Mouse (Mus musculus) skeletal muscle tissue, adult 2 months (tissue): ENCODE measurements around the gene Map10.

Experiments used
- DNase-seq: peaks from one replicate; pipeline ENCODE4 v3.0.0-alpha.2; 2012; ENCODE audit warnings: low read depth, low spot score

Map10 gene

DNA sequence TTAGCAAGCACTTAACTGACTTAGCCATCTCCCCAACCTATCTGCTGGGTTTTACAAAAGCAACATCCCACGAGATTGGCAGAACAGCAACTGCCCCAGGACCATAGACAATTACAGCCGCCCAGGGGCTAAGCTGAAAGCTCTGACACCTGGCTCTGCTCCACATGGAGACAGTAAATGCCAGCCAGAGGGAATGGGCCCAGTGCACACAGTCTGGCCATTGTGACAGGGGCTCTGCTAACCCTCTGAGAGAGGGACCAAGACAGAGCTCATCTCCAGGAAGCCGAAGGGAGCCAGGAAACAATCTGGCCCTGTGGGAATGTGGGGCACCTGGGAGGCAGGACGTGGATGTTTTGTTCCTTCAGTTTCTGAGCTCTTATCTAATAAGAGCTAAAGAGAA is 46.6 kb downstream of the Map10 start:
- no peak for DNase-seq

DNA sequence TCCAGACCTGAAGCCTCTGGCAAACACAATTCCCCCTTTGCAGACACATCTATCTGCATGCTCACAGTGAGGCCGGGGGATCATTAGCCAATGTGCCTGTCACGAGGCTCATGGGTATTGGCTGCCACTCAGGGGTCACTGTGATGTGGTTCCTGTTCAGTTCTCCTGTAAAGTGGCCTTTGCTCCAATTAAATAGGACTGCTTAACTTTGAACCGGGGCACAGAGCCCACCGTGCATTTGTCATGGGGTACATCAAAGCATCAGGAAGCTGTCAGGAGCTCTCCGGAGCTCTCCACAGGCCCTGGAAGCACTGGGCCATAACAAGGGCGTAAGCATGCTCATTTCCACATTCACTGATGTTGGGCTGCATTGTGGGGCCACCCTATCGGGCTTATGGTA is 47.0 kb downstream of the Map10 start:
- DNase-seq = no peak

DNA sequence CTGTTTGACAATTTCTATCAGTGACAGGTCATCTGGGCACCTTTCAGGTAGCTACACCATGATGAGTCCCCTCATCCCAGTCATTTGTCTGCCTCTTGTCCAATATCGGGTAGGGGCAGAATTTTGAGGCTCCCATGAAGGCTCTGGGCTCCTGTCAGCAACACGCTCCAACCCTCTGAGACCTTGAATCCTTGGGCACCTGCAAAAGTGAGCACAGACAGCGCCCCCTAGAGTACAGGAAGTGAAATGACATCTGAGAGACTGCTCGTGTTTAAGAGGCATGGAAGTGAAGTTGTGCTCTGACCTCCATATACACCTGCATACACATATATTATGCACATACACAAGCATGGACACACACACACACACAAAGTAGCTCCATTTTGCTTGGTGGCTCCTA is 49.3 kb downstream of the Map10 start:
- no peak for DNase-seq

DNA sequence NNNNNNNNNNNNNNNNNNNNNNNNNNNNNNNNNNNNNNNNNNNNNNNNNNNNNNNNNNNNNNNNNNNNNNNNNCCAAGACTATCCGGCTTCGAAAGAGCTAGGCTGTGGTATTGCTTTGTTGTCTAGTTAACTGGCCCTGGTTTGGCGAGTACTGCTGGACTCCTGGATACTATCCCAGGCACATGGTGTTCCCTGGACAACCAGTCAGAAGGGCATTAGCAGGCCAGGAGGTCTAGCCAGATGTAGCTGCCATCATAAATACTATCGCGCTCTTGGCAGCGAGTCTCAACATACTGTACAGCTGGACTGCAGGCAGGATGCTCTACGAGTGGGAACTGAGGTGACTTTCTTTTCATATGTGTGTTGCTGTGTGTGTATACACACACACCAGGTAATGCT is 53.1 kb downstream of the Map10 start:
- DNase-seq = peak; percentile 49
